Mouse (Mus musculus) mature B cell (primary cell): ENCODE results near the gene Tmem41a.
"Not testable (repeated sequence)": the region's sequence is repeated elsewhere in the genome, so short reads cannot be mapped to it uniquely, and the experiment has no call there.

Experiments
- in situ Hi-C: fragments of 300-500 bp; cut with MboI; formaldehyde crosslinking; loops from 2 replicates; pipeline ENCODE4 v1.14.3; 2019

The Tmem41a gene

GRCm38 (mm10) chr16:21946761-21947715 lies at the start of gene Tmem41a:
TSS of gene Tmem41a (minus strand) at chr16:21947552.
- in situ Hi-C loops = no loop called here

GRCm38 (mm10) chr16:21996402-21996801 lies 49.0 kb upstream of the Tmem41a start:
- in situ Hi-C loops = no loop called here

GRCm38 (mm10) chr16:21995304-21995703 lies 48.0 kb upstream of the Tmem41a start, which contains the start of gene Liph:
TSS of gene Liph (minus strand) at chr16:21995663.
- in situ Hi-C loops = no loop called here

- in situ Hi-C loops = no loop called here
Observed at GRCm38 (mm10) chr16:21991774-21992173, 44.4 kb upstream of the Tmem41a start.

GRCm38 (mm10) chr16:21990893-21991292 lies 43.5 kb upstream of the Tmem41a start:
- in situ Hi-C loops = not testable (repeated sequence)

GRCm38 (mm10) chr16:21987956-21988355 lies 40.6 kb upstream of the Tmem41a start:
- in situ Hi-C loops = no loop called here

- in situ Hi-C loops = no loop called here
Observed at GRCm38 (mm10) chr16:21986191-21986590, 38.8 kb upstream of the Tmem41a start.

- in situ Hi-C loops = no loop called here
Observed at GRCm38 (mm10) chr16:21984091-21984490, 36.7 kb upstream of the Tmem41a start.

GRCm38 (mm10) chr16:21983581-21983980 lies 36.2 kb upstream of the Tmem41a start:
- in situ Hi-C loops = no loop called here

- in situ Hi-C loops = no loop called here
Observed at GRCm38 (mm10) chr16:21983146-21983545, 35.8 kb upstream of the Tmem41a start.

- in situ Hi-C loops = no loop called here
Observed at GRCm38 (mm10) chr16:21977347-21977746, 30.0 kb upstream of the Tmem41a start.

- in situ Hi-C loops = no loop called here
Observed at GRCm38 (mm10) chr16:21976203-21976602, 28.9 kb upstream of the Tmem41a start.

GRCm38 (mm10) chr16:21971446-21971845 lies 24.1 kb upstream of the Tmem41a start:
- in situ Hi-C loops = no loop called here

GRCm38 (mm10) chr16:21970536-21970935 lies 23.2 kb upstream of the Tmem41a start:
- in situ Hi-C loops = no loop called here

GRCm38 (mm10) chr16:21969874-21970273 lies 22.5 kb upstream of the Tmem41a start:
- in situ Hi-C loops = no loop called here

GRCm38 (mm10) chr16:21965576-21965975 lies 18.2 kb upstream of the Tmem41a start:
- in situ Hi-C loops = no loop called here

GRCm38 (mm10) chr16:21955591-21955990 lies 8.2 kb upstream of the Tmem41a start:
- in situ Hi-C loops = no loop called here

GRCm38 (mm10) chr16:21928471-21928870 lies 18.9 kb downstream of the Tmem41a start:
- in situ Hi-C loops = no loop called here

- in situ Hi-C loops = no loop called here
Observed at GRCm38 (mm10) chr16:21916681-21917080, 30.7 kb downstream of the Tmem41a start.

- in situ Hi-C loops = no loop called here
Observed at GRCm38 (mm10) chr16:21913347-21913746, 34.0 kb downstream of the Tmem41a start.

GRCm38 (mm10) chr16:21908906-21909305 lies 38.4 kb downstream of the Tmem41a start:
- in situ Hi-C loops = not testable (repeated sequence)

GRCm38 (mm10) chr16:21906902-21907301 lies 40.5 kb downstream of the Tmem41a start:
- in situ Hi-C loops = no loop called here

GRCm38 (mm10) chr16:21905996-21906395 lies 41.4 kb downstream of the Tmem41a start:
- in situ Hi-C loops = no loop called here
